Mouse (Mus musculus): ENCODE data around the gene Crtc3. TPM values are rescaled to one million over a fixed set of nuclear protein-coding genes. Genes with fewer than 3 reads are reported as not detected.
A peak's percentile ranks its signal among the peaks of the same experiment; 100 is the strongest.

The Crtc3 gene
- total RNA-seq (2017): 10.6 and 15.1 TPM in 2 replicates

DNA sequence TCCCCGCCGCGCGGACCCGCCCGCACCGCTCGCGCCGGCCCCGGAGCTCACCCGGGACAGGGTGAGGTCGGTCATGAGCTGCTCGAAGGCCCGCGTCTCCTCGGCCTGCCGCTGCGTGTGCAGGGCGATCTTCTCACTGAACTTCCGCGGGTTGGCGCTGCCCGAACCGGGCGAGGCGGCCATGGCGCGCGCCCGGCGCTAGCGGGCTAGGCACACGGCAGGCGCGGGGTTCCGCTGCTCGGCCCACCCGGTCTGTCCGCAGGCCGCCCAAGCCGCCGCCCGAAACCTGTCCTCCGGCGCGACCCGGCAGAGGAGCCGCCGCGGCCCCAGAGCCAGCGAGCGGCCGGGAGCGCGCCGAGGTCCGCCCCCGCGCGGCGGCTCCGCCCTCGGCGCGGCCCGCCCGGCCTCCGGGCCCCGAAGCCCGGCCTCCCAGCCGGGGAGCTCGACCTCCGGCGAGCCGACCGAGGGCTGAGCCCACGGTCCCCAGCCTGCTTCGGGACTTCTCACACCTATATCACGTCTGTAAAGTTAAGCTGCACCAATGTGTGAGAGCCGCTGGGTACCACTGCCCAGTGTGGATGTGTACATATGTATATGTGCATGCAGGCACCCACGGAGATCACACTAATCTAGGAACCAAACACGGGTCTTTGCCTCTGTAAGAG lies at the start of gene Crtc3:
Gene Crtc3, minus strand, starts transcription at position 322 of the 665 bp plus-strand sequence.
- ATAC-seq (replicated peaks in 1 of 2; ENCODE audit: insufficient read depth in 1 of 2, low FRiP score in 2 of 2, low TSS enrichment in 1 of 2, low read depth in 1 of 2, poor library complexity in 2 of 2, severe bottlenecking in 2 of 2): peak; percentile 49 to 56; a peak in 3 of 4 replicates

DNA sequence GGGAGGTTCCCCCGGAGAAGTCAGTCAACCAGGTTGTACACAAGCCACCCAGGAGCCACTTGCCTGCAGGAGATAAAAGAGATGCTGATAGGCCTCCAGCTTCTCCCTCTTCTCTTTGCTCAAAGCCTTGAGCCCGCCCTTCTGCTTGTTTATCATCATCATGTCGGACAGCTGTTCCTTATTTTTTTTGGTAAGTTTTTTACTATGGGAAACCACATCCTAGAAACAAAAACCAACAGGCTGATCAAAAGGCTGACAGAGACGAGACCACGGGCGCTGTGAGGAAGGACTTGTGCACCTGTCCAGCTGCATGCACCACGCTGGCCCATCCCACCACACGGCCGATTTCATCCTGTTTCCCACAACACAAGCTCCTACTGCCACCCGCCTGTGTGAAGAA lies 47.5 kb upstream of the Crtc3 start:
- ATAC-seq (replicated peaks in 1 of 2; ENCODE audit: insufficient read depth in 1 of 2, low FRiP score in 2 of 2, low TSS enrichment in 1 of 2, low read depth in 1 of 2, poor library complexity in 2 of 2, severe bottlenecking in 2 of 2): 0 out of 4 replicates have a peak, but pooled peaks of 1 of the 2 experiments have one; percentile 17

GRCm38 (mm10) chr7:80732986-80733385 lies 44.3 kb upstream of the Crtc3 start:
- ATAC-seq (replicated peaks in 1 of 2; ENCODE audit: insufficient read depth in 1 of 2, low FRiP score in 2 of 2, low TSS enrichment in 1 of 2, low read depth in 1 of 2, poor library complexity in 2 of 2, severe bottlenecking in 2 of 2): no peak

DNA sequence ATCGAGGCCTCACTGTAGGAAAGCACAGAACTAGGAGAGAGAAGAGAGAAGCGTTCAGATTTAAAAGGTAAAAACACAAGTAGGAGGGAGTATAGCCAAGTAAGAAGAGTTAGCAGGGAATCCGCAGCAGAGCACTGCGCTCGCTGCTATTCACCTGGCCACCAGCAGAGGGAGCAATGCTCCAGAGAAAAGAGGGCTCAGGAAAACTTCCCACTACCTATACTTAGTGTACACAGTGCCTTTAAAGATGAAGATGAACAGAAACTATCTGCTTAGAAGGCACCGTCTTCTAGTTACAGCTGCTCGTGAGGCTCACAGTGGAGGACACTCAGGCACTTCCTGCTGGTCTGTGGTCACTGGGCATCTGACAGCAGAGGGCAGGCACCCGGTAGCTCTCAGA lies 41.0 kb upstream of the Crtc3 start:
- peak; percentile 65 to 68 for ATAC-seq (replicated peaks in 1 of 2; ENCODE audit: insufficient read depth in 1 of 2, low FRiP score in 2 of 2, low TSS enrichment in 1 of 2, low read depth in 1 of 2, poor library complexity in 2 of 2, severe bottlenecking in 2 of 2)

GRCm38 (mm10) chr7:80721041-80721440 lies 32.4 kb upstream of the Crtc3 start:
- no peak for ATAC-seq (replicated peaks in 1 of 2; ENCODE audit: insufficient read depth in 1 of 2, low FRiP score in 2 of 2, low TSS enrichment in 1 of 2, low read depth in 1 of 2, poor library complexity in 2 of 2, severe bottlenecking in 2 of 2)

- ATAC-seq (replicated peaks in 1 of 2; ENCODE audit: insufficient read depth in 1 of 2, low FRiP score in 2 of 2, low TSS enrichment in 1 of 2, low read depth in 1 of 2, poor library complexity in 2 of 2, severe bottlenecking in 2 of 2): no peak
Observed at GRCm38 (mm10) chr7:80719582-80719981, 30.9 kb upstream of the Crtc3 start.

- no peak for ATAC-seq (replicated peaks in 1 of 2; ENCODE audit: insufficient read depth in 1 of 2, low FRiP score in 2 of 2, low TSS enrichment in 1 of 2, low read depth in 1 of 2, poor library complexity in 2 of 2, severe bottlenecking in 2 of 2)
Observed at GRCm38 (mm10) chr7:80719038-80719437, 30.4 kb upstream of the Crtc3 start.

GRCm38 (mm10) chr7:80718471-80718870 lies 29.8 kb upstream of the Crtc3 start:
- ATAC-seq (replicated peaks in 1 of 2; ENCODE audit: insufficient read depth in 1 of 2, low FRiP score in 2 of 2, low TSS enrichment in 1 of 2, low read depth in 1 of 2, poor library complexity in 2 of 2, severe bottlenecking in 2 of 2): no peak; a peak in 1 of 4 replicates

- ATAC-seq (replicated peaks in 1 of 2; ENCODE audit: insufficient read depth in 1 of 2, low FRiP score in 2 of 2, low TSS enrichment in 1 of 2, low read depth in 1 of 2, poor library complexity in 2 of 2, severe bottlenecking in 2 of 2): no peak
Observed at GRCm38 (mm10) chr7:80716758-80717157, 28.1 kb upstream of the Crtc3 start.

GRCm38 (mm10) chr7:80715306-80715705 lies 26.6 kb upstream of the Crtc3 start:
- peak; percentile 65 to 72; a peak in 3 of 4 replicates for ATAC-seq (replicated peaks in 1 of 2; ENCODE audit: insufficient read depth in 1 of 2, low FRiP score in 2 of 2, low TSS enrichment in 1 of 2, low read depth in 1 of 2, poor library complexity in 2 of 2, severe bottlenecking in 2 of 2)

- no peak for ATAC-seq (replicated peaks in 1 of 2; ENCODE audit: insufficient read depth in 1 of 2, low FRiP score in 2 of 2, low TSS enrichment in 1 of 2, low read depth in 1 of 2, poor library complexity in 2 of 2, severe bottlenecking in 2 of 2)
Observed at GRCm38 (mm10) chr7:80711496-80711895, 22.8 kb upstream of the Crtc3 start.

DNA sequence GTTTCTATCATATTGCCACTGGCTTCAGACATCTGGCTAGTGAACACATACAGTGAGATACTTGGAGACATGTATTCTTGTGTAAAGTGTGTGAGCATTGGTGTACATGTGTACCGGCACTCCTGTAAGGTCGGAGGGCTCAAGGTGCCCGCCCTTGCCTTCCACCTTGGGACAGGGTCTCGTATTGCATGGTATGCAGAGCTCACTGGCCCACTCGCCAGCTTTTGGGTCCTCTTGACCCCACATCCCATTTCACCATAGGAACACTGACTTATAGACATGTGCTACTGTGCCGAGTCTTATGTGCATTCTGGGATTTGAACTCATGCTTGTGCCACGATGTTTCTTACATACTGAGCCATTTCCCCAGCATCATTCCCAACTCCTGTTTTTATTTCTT lies 21.7 kb upstream of the Crtc3 start:
- ATAC-seq (replicated peaks in 1 of 2; ENCODE audit: insufficient read depth in 1 of 2, low FRiP score in 2 of 2, low TSS enrichment in 1 of 2, low read depth in 1 of 2, poor library complexity in 2 of 2, severe bottlenecking in 2 of 2): no peak

DNA sequence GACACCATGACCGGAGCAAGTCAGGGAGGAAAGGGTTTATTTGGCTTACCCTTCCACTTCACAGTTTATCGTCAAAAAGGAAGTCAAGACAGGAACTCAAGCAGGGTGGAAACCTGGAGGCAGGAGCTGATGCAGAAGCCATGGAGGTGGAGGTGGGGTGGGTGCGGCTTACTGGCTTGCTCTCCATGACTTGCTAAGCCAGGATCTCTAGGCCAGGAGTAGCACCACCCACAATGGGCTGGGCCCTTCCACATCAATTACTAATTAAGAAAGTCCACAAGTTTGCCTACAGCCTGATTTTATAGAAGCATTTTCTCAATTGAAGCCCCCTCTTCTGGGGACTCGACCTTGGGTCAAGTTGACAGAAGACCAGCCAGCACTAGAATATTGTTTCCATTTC lies 15.4 kb upstream of the Crtc3 start:
- no peak for ATAC-seq (replicated peaks in 1 of 2; ENCODE audit: insufficient read depth in 1 of 2, low FRiP score in 2 of 2, low TSS enrichment in 1 of 2, low read depth in 1 of 2, poor library complexity in 2 of 2, severe bottlenecking in 2 of 2)

- no peak for ATAC-seq (replicated peaks in 1 of 2; ENCODE audit: insufficient read depth in 1 of 2, low FRiP score in 2 of 2, low TSS enrichment in 1 of 2, low read depth in 1 of 2, poor library complexity in 2 of 2, severe bottlenecking in 2 of 2)
Observed at GRCm38 (mm10) chr7:80702510-80702909, 13.8 kb upstream of the Crtc3 start.

- no peak for ATAC-seq (replicated peaks in 1 of 2; ENCODE audit: insufficient read depth in 1 of 2, low FRiP score in 2 of 2, low TSS enrichment in 1 of 2, low read depth in 1 of 2, poor library complexity in 2 of 2, severe bottlenecking in 2 of 2)
Observed at GRCm38 (mm10) chr7:80699709-80700108, 11.0 kb upstream of the Crtc3 start.

DNA sequence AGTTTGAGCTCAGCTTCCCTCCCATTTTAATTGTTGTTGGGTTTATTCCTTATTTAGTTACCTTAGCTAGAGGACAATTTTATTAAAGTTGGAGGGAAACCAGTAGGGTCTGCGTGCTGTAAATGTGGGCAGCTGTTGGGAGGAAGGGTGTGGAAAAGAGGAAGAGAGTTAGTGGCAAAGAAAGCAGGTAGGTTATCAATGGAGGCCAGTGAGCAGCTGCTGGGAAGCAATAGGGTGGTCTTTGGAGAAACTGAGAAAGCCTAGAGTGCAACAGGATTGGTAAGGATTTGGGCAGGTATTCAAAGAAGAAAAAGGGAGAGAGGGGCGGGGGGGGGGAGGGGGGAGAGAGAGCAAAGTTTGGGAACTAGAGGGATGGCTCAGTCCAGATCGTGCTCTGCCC lies 10.3 kb upstream of the Crtc3 start:
- no peak for ATAC-seq (replicated peaks in 1 of 2; ENCODE audit: insufficient read depth in 1 of 2, low FRiP score in 2 of 2, low TSS enrichment in 1 of 2, low read depth in 1 of 2, poor library complexity in 2 of 2, severe bottlenecking in 2 of 2)

DNA sequence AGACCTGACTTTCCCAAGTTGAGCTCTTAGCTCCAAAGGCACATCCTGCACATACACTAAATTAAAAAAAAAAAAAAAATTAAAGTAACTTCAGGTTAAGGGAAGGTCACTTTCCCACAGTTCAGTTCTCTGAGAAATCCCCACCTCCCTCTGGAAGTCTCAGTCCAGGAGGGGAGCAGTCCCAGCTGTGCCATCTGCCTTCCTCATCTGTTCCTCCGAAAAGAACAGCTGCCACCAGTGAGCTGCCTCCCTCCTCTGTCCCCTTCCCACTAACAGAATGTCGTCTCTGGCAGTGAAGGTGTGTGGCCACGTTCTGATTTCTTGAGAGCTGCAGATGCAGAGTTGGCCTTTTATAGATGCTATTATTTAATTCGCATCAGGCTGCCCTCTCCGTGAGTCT lies 9.2 kb upstream of the Crtc3 start:
- no peak for ATAC-seq (replicated peaks in 1 of 2; ENCODE audit: insufficient read depth in 1 of 2, low FRiP score in 2 of 2, low TSS enrichment in 1 of 2, low read depth in 1 of 2, poor library complexity in 2 of 2, severe bottlenecking in 2 of 2)

DNA sequence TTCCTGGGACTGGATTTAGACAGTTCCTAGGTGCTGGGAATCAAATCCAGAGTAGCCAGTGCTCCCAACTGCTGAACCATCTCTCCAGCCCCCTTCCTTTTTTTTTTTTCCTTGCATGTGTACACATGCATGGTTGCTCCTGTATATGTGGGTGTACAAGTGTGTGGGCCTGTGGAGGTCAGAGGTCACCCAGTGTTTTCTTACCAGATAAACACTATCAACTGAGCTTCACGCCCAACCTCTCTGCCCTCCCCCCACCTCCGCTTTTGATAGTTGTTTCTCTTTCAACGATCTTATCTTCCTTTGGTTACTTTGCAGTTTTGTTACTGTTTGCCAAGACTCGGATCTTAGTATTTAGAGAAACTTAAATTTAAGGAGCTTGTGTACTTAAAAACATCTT lies 8.2 kb upstream of the Crtc3 start:
- no peak for ATAC-seq (replicated peaks in 1 of 2; ENCODE audit: insufficient read depth in 1 of 2, low FRiP score in 2 of 2, low TSS enrichment in 1 of 2, low read depth in 1 of 2, poor library complexity in 2 of 2, severe bottlenecking in 2 of 2)

DNA sequence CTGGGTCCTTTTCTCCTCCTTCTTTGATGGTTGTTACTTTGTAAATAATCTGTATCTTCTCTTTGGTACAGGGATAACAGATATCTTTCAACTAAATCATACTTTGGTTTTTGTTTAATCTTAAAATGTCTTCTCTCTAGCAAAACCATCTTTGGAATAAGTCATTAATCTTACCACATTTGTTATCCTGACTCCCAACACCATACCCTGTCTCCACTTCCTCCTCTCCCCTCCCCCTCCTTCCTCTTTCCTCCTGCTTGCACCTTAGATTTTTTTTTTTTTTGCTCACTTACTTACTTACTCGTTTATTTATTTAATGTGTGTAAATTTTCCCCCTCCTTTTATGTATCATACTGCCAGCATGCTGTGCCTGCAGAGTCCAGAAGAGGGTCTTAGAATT lies 7.7 kb upstream of the Crtc3 start:
- ATAC-seq (replicated peaks in 1 of 2; ENCODE audit: insufficient read depth in 1 of 2, low FRiP score in 2 of 2, low TSS enrichment in 1 of 2, low read depth in 1 of 2, poor library complexity in 2 of 2, severe bottlenecking in 2 of 2): no peak
